Mouse (Mus musculus): ENCODE results near the gene Mfsd4a.

The Mfsd4a gene

GRCm38 (mm10) chr1:132067261-132068255 lies at the start of gene Mfsd4a:
Mfsd4a (minus strand) TSS chr1:132068062.
- DNase-seq: peak; percentile 79 to 86

- DNase-seq: peak; percentile 80 to 89
Observed at GRCm38 (mm10) chr1:132116606-132117005, 48.7 kb upstream of the Mfsd4a start.

GRCm38 (mm10) chr1:132113098-132113497 lies 45.2 kb upstream of the Mfsd4a start:
- DNase-seq: no peak

- no peak for DNase-seq
Observed at GRCm38 (mm10) chr1:132112426-132112825, 44.6 kb upstream of the Mfsd4a start.

GRCm38 (mm10) chr1:132111411-132111810 lies 43.5 kb upstream of the Mfsd4a start:
- DNase-seq: no peak

- no peak for DNase-seq
Observed at GRCm38 (mm10) chr1:132109368-132109767, 41.5 kb upstream of the Mfsd4a start.

GRCm38 (mm10) chr1:132104353-132104752 lies 36.5 kb upstream of the Mfsd4a start:
- peak; percentile 40 to 54 for DNase-seq

- no peak for DNase-seq
Observed at GRCm38 (mm10) chr1:132101953-132102697, 34.3 kb upstream of the Mfsd4a start.

- no peak for DNase-seq
Observed at GRCm38 (mm10) chr1:132099775-132100174, 31.9 kb upstream of the Mfsd4a start.

- DNase-seq: no peak
Observed at GRCm38 (mm10) chr1:132099016-132099415, 31.2 kb upstream of the Mfsd4a start.

- no peak for DNase-seq
Observed at GRCm38 (mm10) chr1:132098076-132098475, 30.2 kb upstream of the Mfsd4a start.

GRCm38 (mm10) chr1:132095356-132096004 lies 27.6 kb upstream of the Mfsd4a start:
- DNase-seq: peak; percentile 92 to 95

GRCm38 (mm10) chr1:132093269-132093668 lies 25.4 kb upstream of the Mfsd4a start:
- DNase-seq: no peak

- DNase-seq: no peak
Observed at GRCm38 (mm10) chr1:132090266-132090665, 22.4 kb upstream of the Mfsd4a start.

- no peak for DNase-seq
Observed at GRCm38 (mm10) chr1:132089767-132090166, 21.9 kb upstream of the Mfsd4a start.

- peak; percentile 75 to 83 for DNase-seq
Observed at GRCm38 (mm10) chr1:132088181-132088671, 20.4 kb upstream of the Mfsd4a start.

GRCm38 (mm10) chr1:132085181-132086049 lies 17.6 kb upstream of the Mfsd4a start:
- DNase-seq: no peak

- no peak for DNase-seq
Observed at GRCm38 (mm10) chr1:132078413-132078812, 10.6 kb upstream of the Mfsd4a start.

GRCm38 (mm10) chr1:132075576-132075975 lies 7.7 kb upstream of the Mfsd4a start:
- DNase-seq: no peak

- no peak for DNase-seq
Observed at GRCm38 (mm10) chr1:132070659-132071058, 2.8 kb upstream of the Mfsd4a start.

- DNase-seq: no peak
Observed at GRCm38 (mm10) chr1:132069436-132069835, 1.6 kb upstream of the Mfsd4a start.

Measured in cerebellum, adult 18-20 months (tissue).